8 mouse cellular contexts compared by ENCODE assay signal in genomic region chr9:60119846-60120245, GRCm38 (mm10).
A peak's percentile ranks its signal among the peaks of the same experiment; 100 is the strongest.
DNase-seq lines count a peak whose midpoint lies in the region; ATAC-seq lines count a peak whose summit lies in the region.
"Had no signal": no experiment of that assay in that cellular context is flagged by ENCODE, and none has a peak within 500 bp of the region (broad histone marks: within the 10 kb centered on the region; RNA-seq: fewer than 3 reads in every experiment).

No protein-coding gene starts in this region.

- no peak overlapping the region for H3K4me2 ChIP-seq in kidney, embryonic 14.5 days (replicated peaks; ENCODE audit: low read depth, low read length)
- no peak overlapping the region for H3K4me2 ChIP-seq in embryonic facial prominence, embryonic 11.5 days (ENCODE audit: low read depth, low read length)
- H3K4me2 ChIP-seq: neural tube, embryonic 12.5 days had no signal

- H3K4me3 ChIP-seq in kidney, embryonic 14.5 days (ENCODE audit: low read length) = no peak overlapping the region
- H3K4me3 ChIP-seq in embryonic facial prominence, embryonic 11.5 days (ENCODE audit: low read depth, low read length) = no peak overlapping the region
- H3K4me3 ChIP-seq: neural tube, embryonic 12.5 days had no signal

- no peaks in the 10 kb centered on the region for H3K36me3 ChIP-seq in kidney, embryonic 14.5 days (ENCODE audit: control insufficient read depth, insufficient read depth, low read length)
- no peaks in the 10 kb centered on the region for H3K36me3 ChIP-seq in embryonic facial prominence, embryonic 11.5 days (replicated peaks; ENCODE audit: control insufficient read depth, insufficient read depth, low read depth, low read length)
- H3K36me3 ChIP-seq: neural tube, embryonic 12.5 days had no signal

- H3K27me3 ChIP-seq in kidney, embryonic 14.5 days (ENCODE audit: control insufficient read depth, insufficient read depth, low read length) = no peaks in the 10 kb centered on the region
- H3K27me3 ChIP-seq in embryonic facial prominence, embryonic 11.5 days (ENCODE audit: control insufficient read depth, insufficient read depth, low read length) = no peaks in the 10 kb centered on the region
- H3K27me3 ChIP-seq: neural tube, embryonic 12.5 days had no signal

- 54% methylated on average over 7 of the region's 7 CpGs for WGBS in kidney, embryonic 14.5 days
- WGBS in embryonic facial prominence, embryonic 11.5 days = 46% methylated on average over 7 of the region's 7 CpGs

- H3K9ac ChIP-seq in kidney, embryonic 14.5 days (ENCODE audit: low read depth, low read length) = no peak overlapping the region
- H3K9ac ChIP-seq in embryonic facial prominence, embryonic 11.5 days (replicated peaks; ENCODE audit: low read length) = no peak overlapping the region
- H3K9ac ChIP-seq: neural tube, embryonic 12.5 days had no signal

- H3K9me3 ChIP-seq in kidney, embryonic 14.5 days (ENCODE audit: control insufficient read depth, low read length) = no peaks in the 10 kb centered on the region
- no peaks in the 10 kb centered on the region for H3K9me3 ChIP-seq in embryonic facial prominence, embryonic 11.5 days (replicated peaks; ENCODE audit: control insufficient read depth, low read length)
- H3K9me3 ChIP-seq: neural tube, embryonic 12.5 days had no signal

- no peak; the same call in 1 of the 2 replicates for ATAC-seq in kidney, embryonic 14.5 days (ENCODE audit: low FRiP score, low TSS enrichment)
- no peak for ATAC-seq in embryonic facial prominence, embryonic 11.5 days (replicated peaks; ENCODE audit: insufficient number of reproducible peaks, low FRiP score, low TSS enrichment, low read depth)
- ATAC-seq in inflammation-experienced regulatory T-cells, adult 6 months = no peak
- no peak for ATAC-seq in cerebellum, adult (ENCODE audit: insufficient number of reproducible peaks, low FRiP score, low TSS enrichment)

- no peak overlapping the region for H3K27ac ChIP-seq in kidney, embryonic 14.5 days (ENCODE audit: low read depth, low read length)
- H3K27ac ChIP-seq in embryonic facial prominence, embryonic 11.5 days (replicated peaks; ENCODE audit: low read depth, low read length) = peak overlapping the region; percentile 53; the same call in 1 of the 2 replicates
- H3K27ac ChIP-seq: neural tube, embryonic 12.5 days had no signal

- peaks cover 9% of the 10 kb centered on the region; the same call in 1 of the 2 replicates for H3K4me1 ChIP-seq in kidney, embryonic 14.5 days (ENCODE audit: control insufficient read depth, insufficient read depth, low read length)
- no peaks in the 10 kb centered on the region for H3K4me1 ChIP-seq in embryonic facial prominence, embryonic 11.5 days (ENCODE audit: control insufficient read depth, insufficient read depth, low read length)

- peak; percentile 36 to 54 for DNase-seq in kidney, postnatal 4 days
- peak; percentile 48 for DNase-seq in embryonic facial prominence, embryonic 11.5 days (ENCODE audit: low spot score)
- DNase-seq in gastrocnemius, postnatal 25 days = peak; percentile 77
- DNase-seq in mesoderm, embryonic 11.5 days (ENCODE audit: low read depth, low spot score) = peak; percentile 32
